Mouse (Mus musculus): ENCODE measurements around the gene Zp2. TPM values are rescaled to one million over a fixed set of nuclear protein-coding genes. Genes with fewer than 3 reads are reported as not detected.

The Zp2 gene
- total and polyA plus RNA-seq, 2 experiments: not detected

GRCm38 (mm10) chr7:120157575-120158061 is 12.5 kb upstream of the Zp2 start:
- TF ChIP-seq CTCF (IDR thresholded peaks at IDR 0.05; ENCODE audit: low read depth, low read length) (no peak), POLR2A (IDR thresholded peaks at IDR 0.05; ENCODE audit: extremely low read depth, insufficient read depth, low read length) (no peak)
- H3K27me3 ChIP-seq (ENCODE audit: control insufficient read depth, insufficient read depth, low read length): no peaks in the 10 kb centered on the region
- H3K4me3 ChIP-seq (ENCODE audit: insufficient read depth, low read depth, low read length): no peak overlapping the region
- H3K4me1 ChIP-seq (ENCODE audit: control insufficient read depth, insufficient read depth, low read length): no peaks in the 10 kb centered on the region
- H3K27ac ChIP-seq (replicated peaks; ENCODE audit: insufficient read depth, low read depth, low read length): no peak overlapping the region
- H3K79me2 ChIP-seq (ENCODE audit: control insufficient read depth, insufficient read depth, low read length): no peaks in the 10 kb centered on the region
- H3K9ac ChIP-seq (ENCODE audit: low read depth, low read length): no peak overlapping the region
- DNase-seq (ENCODE audit: extremely low read depth, low read depth, low spot score): no peak
- WGBS: 71% methylated on average over 5 of the region's 5 CpGs
- no peaks in the 10 kb centered on the region for H3K36me3 ChIP-seq (ENCODE audit: control insufficient read depth, insufficient read depth, low read length)

DNA sequence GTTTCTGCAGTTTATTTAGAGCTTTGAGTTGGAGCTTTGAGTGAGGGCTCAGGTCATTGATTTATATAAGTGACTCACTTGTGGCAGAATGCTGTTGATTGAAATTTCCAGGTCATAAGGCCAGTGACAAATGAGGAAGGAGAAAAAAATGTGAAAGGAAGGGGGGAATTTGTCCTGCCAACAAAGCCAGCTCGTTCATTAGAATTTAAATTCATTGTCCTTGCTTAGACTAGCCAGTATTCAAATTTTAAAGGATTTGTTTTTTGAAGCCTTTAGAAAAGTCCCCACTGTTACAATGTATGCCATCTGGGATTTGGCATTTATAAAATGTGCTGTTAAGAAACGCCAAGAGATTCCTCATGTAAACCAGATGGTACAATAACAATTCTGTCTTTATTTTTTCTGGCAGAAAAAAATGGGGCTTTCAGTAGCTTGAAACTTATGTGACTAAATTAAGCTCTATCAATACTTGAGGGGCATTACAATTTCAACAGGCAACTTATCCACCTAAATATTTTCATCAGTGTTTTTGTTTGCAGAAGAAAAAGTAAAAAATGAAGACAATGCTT is 11.8 kb upstream of the Zp2 start:
- DNase-seq (ENCODE audit: extremely low read depth, low read depth, low spot score): no peak

DNA sequence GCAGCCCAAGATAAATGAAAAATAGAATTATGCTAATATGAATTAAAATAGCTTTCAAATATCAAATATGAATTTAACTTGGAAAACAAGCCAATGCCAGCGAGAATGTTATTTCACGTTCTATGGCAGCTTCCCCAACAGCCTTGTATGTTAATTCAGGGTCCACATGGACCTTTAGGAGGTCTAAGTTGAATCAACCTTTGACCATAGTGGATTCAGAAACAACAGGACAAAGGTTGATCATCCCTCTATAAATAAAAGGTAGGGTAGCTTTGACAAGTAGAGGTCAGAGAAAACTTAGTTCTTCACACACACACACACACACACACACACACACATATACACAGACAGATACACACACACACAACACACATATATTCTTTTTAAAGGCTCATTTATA is 5.8 kb upstream of the Zp2 start:
- no peak overlapping the region for H3K9ac ChIP-seq (ENCODE audit: low read depth, low read length)
- H3K4me1 ChIP-seq (ENCODE audit: control insufficient read depth, insufficient read depth, low read length): peaks cover 9% of the 10 kb centered on the region
- H3K4me3 ChIP-seq (ENCODE audit: insufficient read depth, low read depth, low read length): no peak overlapping the region
- H3K27me3 ChIP-seq (ENCODE audit: control insufficient read depth, insufficient read depth, low read length): no peaks in the 10 kb centered on the region
- 31% methylated on average over 2 of the region's 2 CpGs for WGBS
- H3K79me2 ChIP-seq (ENCODE audit: control insufficient read depth, insufficient read depth, low read length): no peaks in the 10 kb centered on the region
- no peaks in the 10 kb centered on the region for H3K36me3 ChIP-seq (ENCODE audit: control insufficient read depth, insufficient read depth, low read length)
- TF ChIP-seq CTCF (IDR thresholded peaks at IDR 0.05; ENCODE audit: low read depth, low read length): no peak
- TF ChIP-seq POLR2A (IDR thresholded peaks at IDR 0.05; ENCODE audit: extremely low read depth, insufficient read depth, low read length): no peak
- no peak overlapping the region for H3K27ac ChIP-seq (replicated peaks; ENCODE audit: insufficient read depth, low read depth, low read length)
- peak; percentile 58 for DNase-seq (ENCODE audit: extremely low read depth, low read depth, low spot score)

More for the DNA sequence above, 11.8 kb upstream of the Zp2 start:
- TF ChIP-seq CTCF (IDR thresholded peaks at IDR 0.05; ENCODE audit: low read depth, low read length) (no peak), POLR2A (IDR thresholded peaks at IDR 0.05; ENCODE audit: extremely low read depth, insufficient read depth, low read length) (no peak)
- Histone ChIP-seq H3K4me3 (ENCODE audit: insufficient read depth, low read depth, low read length) (no peak overlapping the region), H3K9ac (ENCODE audit: low read depth, low read length) (no peak overlapping the region), H3K27me3 (ENCODE audit: control insufficient read depth, insufficient read depth, low read length) (no peaks in the 10 kb centered on the region), H3K4me1 (ENCODE audit: control insufficient read depth, insufficient read depth, low read length) (no peaks in the 10 kb centered on the region), H3K36me3 (ENCODE audit: control insufficient read depth, insufficient read depth, low read length) (no peaks in the 10 kb centered on the region), H3K27ac (replicated peaks; ENCODE audit: insufficient read depth, low read depth, low read length) (no peak overlapping the region), H3K79me2 (ENCODE audit: control insufficient read depth, insufficient read depth, low read length) (no peaks in the 10 kb centered on the region)
- WGBS: 70% methylated on average over 2 of the region's 2 CpGs

- 9% methylated on average over 3 of the region's 3 CpGs for WGBS
- H3K27me3 ChIP-seq (ENCODE audit: control insufficient read depth, insufficient read depth, low read length): no peaks in the 10 kb centered on the region
- peak; percentile 92 for DNase-seq (ENCODE audit: extremely low read depth, low read depth, low spot score)
- TF ChIP-seq CTCF (IDR thresholded peaks at IDR 0.05; ENCODE audit: low read depth, low read length) (no peak), POLR2A (IDR thresholded peaks at IDR 0.05; ENCODE audit: extremely low read depth, insufficient read depth, low read length) (no peak)
- peaks cover 9% of the 10 kb centered on the region for H3K4me1 ChIP-seq (ENCODE audit: control insufficient read depth, insufficient read depth, low read length)
- no peaks in the 10 kb centered on the region for H3K79me2 ChIP-seq (ENCODE audit: control insufficient read depth, insufficient read depth, low read length)
- no peak overlapping the region for H3K9ac ChIP-seq (ENCODE audit: low read depth, low read length)
- no peaks in the 10 kb centered on the region for H3K36me3 ChIP-seq (ENCODE audit: control insufficient read depth, insufficient read depth, low read length)
- no peak overlapping the region for H3K4me3 ChIP-seq (ENCODE audit: insufficient read depth, low read depth, low read length)
- peak overlapping the region; percentile 82 for H3K27ac ChIP-seq (replicated peaks; ENCODE audit: insufficient read depth, low read depth, low read length)
These were observed 5.2 kb upstream of the Zp2 start for GRCm38 (mm10) chr7:120150257-120150656.

DNA sequence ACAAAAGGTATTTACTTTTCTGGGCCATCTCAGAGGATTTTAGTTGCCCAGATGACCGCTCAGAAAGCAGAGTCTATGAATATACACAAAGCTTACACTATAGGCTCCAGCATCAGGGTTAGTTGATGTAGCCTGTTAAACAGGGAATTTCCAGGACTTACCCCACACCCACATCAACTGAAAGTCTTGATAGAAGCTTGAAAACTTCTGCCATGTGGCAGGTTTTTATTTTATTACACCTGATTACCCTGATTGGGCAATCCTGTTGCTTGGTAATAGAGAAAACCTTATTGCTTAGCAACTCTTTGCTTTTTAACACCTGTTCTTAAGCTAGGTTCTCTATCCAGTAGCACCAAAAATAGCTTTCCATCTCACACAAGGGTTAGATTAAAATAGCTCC is 2.3 kb downstream of the Zp2 start:
- TF ChIP-seq CTCF (IDR thresholded peaks at IDR 0.05; ENCODE audit: low read depth, low read length) (no peak), POLR2A (IDR thresholded peaks at IDR 0.05; ENCODE audit: extremely low read depth, insufficient read depth, low read length) (no peak)
- H3K27ac ChIP-seq (replicated peaks; ENCODE audit: insufficient read depth, low read depth, low read length): no peak overlapping the region
- H3K4me1 ChIP-seq (ENCODE audit: control insufficient read depth, insufficient read depth, low read length): no peaks in the 10 kb centered on the region
- DNase-seq (ENCODE audit: extremely low read depth, low read depth, low spot score): no peak
- WGBS: 79% methylated on average over 1 of the region's 1 CpGs
- H3K27me3 ChIP-seq (ENCODE audit: control insufficient read depth, insufficient read depth, low read length): no peaks in the 10 kb centered on the region
- no peak overlapping the region for H3K4me3 ChIP-seq (ENCODE audit: insufficient read depth, low read depth, low read length)
- H3K36me3 ChIP-seq (ENCODE audit: control insufficient read depth, insufficient read depth, low read length): no peaks in the 10 kb centered on the region
- no peaks in the 10 kb centered on the region for H3K79me2 ChIP-seq (ENCODE audit: control insufficient read depth, insufficient read depth, low read length)
- no peak overlapping the region for H3K9ac ChIP-seq (ENCODE audit: low read depth, low read length)

- Histone ChIP-seq H3K9ac (ENCODE audit: low read depth, low read length) (no peak overlapping the region), H3K4me1 (ENCODE audit: control insufficient read depth, insufficient read depth, low read length) (peaks cover 2% of the 10 kb centered on the region; the same call in 1 of the 2 replicates)
These were observed 16.1 kb downstream of the Zp2 start for GRCm38 (mm10) chr7:120128951-120129350.

More at GRCm38 (mm10) chr7:120128951-120129350, 16.1 kb downstream of the Zp2 start:
- WGBS: 88% methylated on average over 4 of the region's 4 CpGs
- no peak overlapping the region for H3K27ac ChIP-seq (replicated peaks; ENCODE audit: insufficient read depth, low read depth, low read length)
- no peaks in the 10 kb centered on the region for H3K36me3 ChIP-seq (ENCODE audit: control insufficient read depth, insufficient read depth, low read length)
- DNase-seq (ENCODE audit: extremely low read depth, low read depth, low spot score): no peak
- H3K27me3 ChIP-seq (ENCODE audit: control insufficient read depth, insufficient read depth, low read length): no peaks in the 10 kb centered on the region
- H3K4me3 ChIP-seq (ENCODE audit: insufficient read depth, low read depth, low read length): no peak overlapping the region
- TF ChIP-seq POLR2A (IDR thresholded peaks at IDR 0.05; ENCODE audit: extremely low read depth, insufficient read depth, low read length) (no peak), CTCF (IDR thresholded peaks at IDR 0.05; ENCODE audit: low read depth, low read length) (no peak)
- no peaks in the 10 kb centered on the region for H3K79me2 ChIP-seq (ENCODE audit: control insufficient read depth, insufficient read depth, low read length)

Measured in liver, adult 2 months (tissue).